Mouse (Mus musculus) c-Kit-negative CD71-positive TER-119-positive erythroid progenitor cells, embryonic 14.5 days (primary cell): ENCODE data around the gene Bcl11a.
A peak's percentile ranks its signal among the peaks of the same experiment; 100 is the strongest.
"Not testable (repeated sequence)": the region's sequence is repeated elsewhere in the genome, so short reads cannot be mapped to it uniquely, and the experiment has no call there.

Experiments
- DNase-seq: peaks from one replicate; pipeline ENCODE4 v3.0.0-alpha.2; 2013; ENCODE audit warnings: low read depth, low spot score

Gene Bcl11a

GRCm38 (mm10) chr11:24099215-24099614 lies 21.4 kb downstream of the Bcl11a start:
- DNase-seq: no peak

GRCm38 (mm10) chr11:24099886-24100293 lies 22.0 kb downstream of the Bcl11a start:
- no peak for DNase-seq

- DNase-seq: no peak
Observed at GRCm38 (mm10) chr11:24100449-24101070, 22.7 kb downstream of the Bcl11a start.

- no peak for DNase-seq
Observed at GRCm38 (mm10) chr11:24101625-24102024, 23.8 kb downstream of the Bcl11a start.

- no peak for DNase-seq
Observed at GRCm38 (mm10) chr11:24102372-24102771, 24.5 kb downstream of the Bcl11a start.

- DNase-seq: no peak
Observed at GRCm38 (mm10) chr11:24103128-24103742, 25.4 kb downstream of the Bcl11a start.

GRCm38 (mm10) chr11:24107414-24107813 lies 29.6 kb downstream of the Bcl11a start:
- no peak for DNase-seq

- no peak for DNase-seq
Observed at GRCm38 (mm10) chr11:24108974-24109373, 31.1 kb downstream of the Bcl11a start.

- DNase-seq: no peak
Observed at GRCm38 (mm10) chr11:24109388-24109787, 31.5 kb downstream of the Bcl11a start.

GRCm38 (mm10) chr11:24110113-24110512 lies 32.3 kb downstream of the Bcl11a start:
- no peak for DNase-seq

- DNase-seq: no peak
Observed at GRCm38 (mm10) chr11:24111720-24112119, 33.9 kb downstream of the Bcl11a start.

GRCm38 (mm10) chr11:24115017-24115752 lies 37.3 kb downstream of the Bcl11a start:
- no peak for DNase-seq

GRCm38 (mm10) chr11:24116041-24116440 lies 38.2 kb downstream of the Bcl11a start:
- DNase-seq: no peak

- DNase-seq: no peak
Observed at GRCm38 (mm10) chr11:24116582-24117318, 38.9 kb downstream of the Bcl11a start.

GRCm38 (mm10) chr11:24121136-24121535 lies 43.3 kb downstream of the Bcl11a start:
- no peak for DNase-seq

GRCm38 (mm10) chr11:24122899-24123298 lies 45.0 kb downstream of the Bcl11a start:
- DNase-seq: no peak

GRCm38 (mm10) chr11:24123991-24124390 lies 46.1 kb downstream of the Bcl11a start:
- DNase-seq: no peak

GRCm38 (mm10) chr11:24125098-24125497 lies 47.2 kb downstream of the Bcl11a start:
- no peak for DNase-seq

GRCm38 (mm10) chr11:24128001-24128400 lies 50.1 kb downstream of the Bcl11a start:
- no peak for DNase-seq

GRCm38 (mm10) chr11:24128880-24129279 lies 51.0 kb downstream of the Bcl11a start:
- DNase-seq: not testable (repeated sequence)

GRCm38 (mm10) chr11:24129358-24130185 lies 51.7 kb downstream of the Bcl11a start:
- DNase-seq: peak; percentile 60
